Mouse (Mus musculus) testis, adult 2 months (tissue): ENCODE measurements at regions not wholly inside any gene's neighbourhood (a gene's known extent, or its start where the extent isn't known, plus 50 kb on each side); places are given as distances from the start of the nearest gene placed in this dataset.

ENCODE experiments used
- H3K27ac ChIP-seq: fragments of 200-500 bp; 2 replicates; pipeline ENCODE4 v1.5.1; 2012; ENCODE audit warnings: low read depth, low read length; ENCODE audit not compliant: control insufficient read depth, insufficient read depth
- H3K27me3 ChIP-seq: fragments of 200-500 bp; 2 replicates; pipeline ENCODE4 v1.6.1; 2012; ENCODE audit warnings: mild to moderate bottlenecking, low read length, moderate library complexity; ENCODE audit not compliant: control insufficient read depth, insufficient read depth
- H3K36me3 ChIP-seq: fragments of 200-500 bp; 2 replicates; pipeline ENCODE4 v1.6.1; 2012; ENCODE audit warnings: mild to moderate bottlenecking, low read length; ENCODE audit not compliant: control insufficient read depth, insufficient read depth
- H3K4me1 ChIP-seq: fragments of 200-500 bp; 2 replicates; pipeline ENCODE4 v1.6.1; 2012; ENCODE audit warnings: low read length; ENCODE audit not compliant: control insufficient read depth, insufficient read depth
- H3K4me3 ChIP-seq: fragments of 200-500 bp; 2 replicates; pipeline ENCODE4 v1.5.1; 2012; ENCODE audit warnings: low read depth, mild to moderate bottlenecking, low read length, moderate library complexity, mixed read lengths; ENCODE audit not compliant: control insufficient read depth
- CTCF ChIP-seq: fragments of 200-500 bp; IDR thresholded peaks from 2 replicates; pipeline ENCODE4 v1.5.1; 2012; ENCODE audit warnings: low read depth, mild to moderate bottlenecking, inconsistent platforms, low read length, moderate library complexity; ENCODE audit not compliant: control insufficient read depth, insufficient read depth, insufficient replicate concordance
- POLR2A ChIP-seq: fragments of 200-500 bp; IDR thresholded peaks from 2 replicates; pipeline ENCODE4 v1.6.1; 2012; ENCODE audit warnings: low read depth, mild to moderate bottlenecking, inconsistent platforms, low read length, moderate library complexity; ENCODE audit not compliant: control insufficient read depth

DNA sequence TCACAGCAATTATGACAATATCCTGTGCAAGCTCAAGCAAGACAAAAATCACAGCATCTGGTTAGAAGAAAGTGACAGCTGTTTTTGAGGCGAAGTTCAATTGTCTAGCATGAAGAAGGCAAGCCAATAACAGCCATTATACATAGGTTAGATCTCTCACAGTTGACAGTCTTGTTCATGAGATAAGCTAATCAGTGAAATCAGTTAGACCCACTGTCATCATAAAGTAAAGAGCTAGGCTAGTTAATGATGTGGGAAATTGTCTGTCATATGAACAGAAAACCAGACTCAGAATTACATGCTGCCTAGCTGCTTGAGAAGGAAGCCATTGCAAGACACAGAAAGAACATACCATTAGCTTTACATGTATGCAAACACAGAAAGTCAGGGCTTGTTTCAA lies 470.2 kb upstream of the 5930422O12Rik start:
- H3K27me3 ChIP-seq: no peaks in the 10 kb centered on the region
- H3K4me3 ChIP-seq: no peak overlapping the region
- TF ChIP-seq POLR2A (no peak), CTCF (no peak)
- H3K4me1 ChIP-seq: no peaks in the 10 kb centered on the region
- H3K36me3 ChIP-seq: no peaks in the 10 kb centered on the region
- no peak overlapping the region for H3K27ac ChIP-seq

DNA sequence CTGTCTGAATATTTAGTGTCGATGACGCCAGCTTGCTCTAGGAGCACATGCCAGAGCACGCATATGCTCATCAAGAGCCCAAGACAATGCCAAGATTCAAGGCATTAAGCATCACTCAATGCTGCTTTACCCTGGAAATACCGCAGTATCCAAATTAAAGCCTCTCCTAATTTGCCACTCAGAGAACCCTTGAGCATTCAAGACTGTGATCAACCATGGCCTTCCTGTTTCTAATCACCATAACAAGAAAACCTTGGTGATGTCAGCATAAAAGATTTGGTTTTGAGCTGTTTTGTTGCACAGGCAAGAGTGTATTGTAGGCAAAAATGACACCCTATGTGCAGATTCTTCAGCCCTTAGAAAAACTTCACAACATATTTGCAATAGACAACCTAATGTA lies 469.7 kb upstream of the 5930422O12Rik start:
- H3K36me3 ChIP-seq: no peaks in the 10 kb centered on the region
- no peaks in the 10 kb centered on the region for H3K27me3 ChIP-seq
- no peak overlapping the region for H3K4me3 ChIP-seq
- no peak for TF ChIP-seq CTCF
- TF ChIP-seq POLR2A: no peak
- no peaks in the 10 kb centered on the region for H3K4me1 ChIP-seq
- H3K27ac ChIP-seq: no peak overlapping the region

DNA sequence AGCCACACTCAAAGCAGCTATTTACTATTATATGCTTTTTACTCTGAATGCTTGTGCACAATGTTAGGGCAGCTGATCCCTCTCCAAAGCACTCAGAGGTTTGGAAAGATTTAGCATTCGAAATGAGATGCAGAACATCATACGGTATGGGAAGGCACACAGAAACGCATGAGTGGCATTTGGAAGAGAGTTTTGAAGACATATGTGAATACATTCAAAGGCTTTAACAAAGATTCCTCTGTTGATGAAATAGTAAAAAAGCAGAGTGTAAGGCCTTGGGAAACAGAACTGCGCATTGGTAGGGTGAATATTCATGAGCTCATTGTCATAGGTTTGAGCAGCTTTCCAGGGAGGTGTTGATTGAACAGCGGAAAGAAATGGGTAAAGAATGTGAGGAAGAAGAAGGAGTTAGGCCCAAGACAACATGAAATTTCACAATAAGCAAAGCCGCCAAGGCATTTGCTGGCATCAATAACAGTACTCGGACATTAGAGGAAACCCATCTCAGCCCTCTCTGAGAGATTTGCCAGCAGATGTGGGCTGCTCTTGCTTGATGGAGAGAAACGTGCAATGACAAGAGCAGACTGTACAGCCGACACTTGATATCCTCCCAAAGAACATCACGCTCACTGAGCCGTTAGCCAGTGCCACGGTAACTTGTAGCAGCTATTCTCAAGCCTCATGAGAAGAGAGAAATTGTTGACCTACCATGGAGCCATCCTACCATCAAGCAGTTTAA lies 469.0 kb upstream of the 5930422O12Rik start:
- no peak overlapping the region for H3K27ac ChIP-seq
- TF ChIP-seq CTCF (no peak), POLR2A (no peak)
- no peaks in the 10 kb centered on the region for H3K27me3 ChIP-seq
- no peak overlapping the region for H3K4me3 ChIP-seq
- H3K36me3 ChIP-seq: no peaks in the 10 kb centered on the region
- H3K4me1 ChIP-seq: no peaks in the 10 kb centered on the region

DNA sequence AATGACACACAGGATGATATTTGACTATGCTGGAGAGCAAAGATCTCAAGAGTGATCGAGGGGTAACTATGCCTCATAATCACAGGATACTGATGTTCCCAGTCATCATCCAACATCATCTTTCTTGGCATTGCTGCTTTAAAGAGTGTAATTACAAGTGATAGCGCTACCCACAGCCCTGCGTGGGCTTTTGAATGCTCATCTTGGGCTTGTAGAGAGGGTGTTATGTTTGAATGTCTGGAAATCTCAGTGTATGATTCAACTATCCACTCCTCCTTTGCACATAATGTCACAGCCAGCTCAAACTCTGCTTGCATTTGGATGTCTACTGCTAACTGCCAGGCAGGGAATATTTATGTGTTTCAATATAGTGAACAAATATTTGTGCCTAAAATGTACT lies 438.3 kb upstream of the 5930422O12Rik start:
- no peak overlapping the region for H3K4me3 ChIP-seq
- TF ChIP-seq CTCF (no peak), POLR2A (no peak)
- no peaks in the 10 kb centered on the region for H3K27me3 ChIP-seq
- H3K27ac ChIP-seq: no peak overlapping the region
- H3K36me3 ChIP-seq: no peaks in the 10 kb centered on the region
- H3K4me1 ChIP-seq: no peaks in the 10 kb centered on the region

DNA sequence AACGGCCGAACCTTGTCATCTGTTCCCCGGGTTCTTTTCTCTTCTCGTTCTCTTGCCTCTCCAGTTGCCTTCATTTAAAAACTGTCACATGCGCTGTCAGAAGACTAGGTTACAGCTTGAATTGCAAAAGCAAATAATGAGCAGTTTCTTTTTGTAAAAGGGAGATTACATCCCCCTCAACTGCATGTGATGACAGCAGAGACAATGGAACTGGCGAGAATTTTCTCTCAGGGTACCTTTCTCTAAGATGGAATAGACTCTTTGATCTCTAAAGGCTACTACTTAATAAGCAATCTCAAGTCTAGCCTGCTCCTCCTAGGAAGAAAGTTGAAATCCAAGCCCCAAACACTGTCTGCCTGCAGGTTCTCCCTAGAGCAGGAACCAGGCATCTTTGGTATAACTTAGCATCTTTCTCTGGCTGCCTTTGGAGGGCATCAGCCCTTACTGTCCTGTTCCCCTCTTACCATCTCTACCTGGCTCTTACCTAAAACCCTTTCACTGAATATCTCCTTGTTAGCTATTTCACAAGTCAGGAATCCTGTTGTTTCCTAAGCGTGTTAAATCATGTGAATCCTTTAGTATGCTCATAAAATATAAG lies 424.4 kb upstream of the 5930422O12Rik start:
- Histone ChIP-seq H3K4me1 (no peaks in the 10 kb centered on the region), H3K4me3 (no peak overlapping the region), H3K27me3 (no peaks in the 10 kb centered on the region), H3K27ac (no peak overlapping the region), H3K36me3 (no peaks in the 10 kb centered on the region)
- TF ChIP-seq POLR2A (no peak), CTCF (no peak)

DNA sequence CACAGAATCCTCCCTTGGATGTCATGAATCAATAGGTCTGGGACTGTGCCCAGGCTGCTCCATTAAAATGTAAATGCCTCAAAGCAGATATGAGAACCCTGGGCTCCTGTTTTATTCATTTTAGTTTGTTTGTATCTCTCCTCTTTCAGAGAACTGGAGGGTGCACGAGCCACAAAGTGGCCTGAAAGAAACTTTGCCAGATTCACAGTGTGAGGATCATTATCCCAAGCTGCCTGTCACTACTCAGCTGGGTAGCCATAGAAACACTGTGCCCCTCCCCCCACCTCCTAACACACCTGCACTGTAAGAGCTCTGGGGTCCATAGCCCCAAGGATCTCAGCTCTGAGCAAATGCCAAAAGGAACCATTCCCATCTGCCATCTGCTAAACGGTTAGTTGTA lies 423.9 kb upstream of the 5930422O12Rik start:
- TF ChIP-seq POLR2A: no peak
- no peak for TF ChIP-seq CTCF
- Histone ChIP-seq H3K4me1 (no peaks in the 10 kb centered on the region), H3K36me3 (no peaks in the 10 kb centered on the region), H3K27ac (no peak overlapping the region), H3K27me3 (no peaks in the 10 kb centered on the region), H3K4me3 (no peak overlapping the region)

DNA sequence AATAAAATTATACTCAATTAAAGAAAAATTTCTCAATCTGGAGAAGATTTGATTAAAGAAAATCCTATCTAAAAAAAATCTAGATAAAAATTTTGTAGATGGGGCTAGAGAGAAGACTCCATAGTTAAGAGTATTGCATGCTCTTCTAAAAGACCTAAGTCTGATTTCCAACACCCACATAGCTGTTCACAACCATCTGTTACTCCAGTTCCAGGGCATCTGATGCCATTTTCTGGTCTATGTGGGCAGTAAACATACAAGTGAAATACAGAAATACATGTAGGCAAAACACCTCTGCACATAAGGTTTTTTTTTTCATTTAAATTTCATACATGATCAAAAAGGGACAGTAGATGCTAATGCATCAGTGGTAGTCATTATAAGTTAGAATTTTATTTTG lies 418.4 kb upstream of the 5930422O12Rik start:
- Histone ChIP-seq H3K27me3 (no peaks in the 10 kb centered on the region), H3K36me3 (no peaks in the 10 kb centered on the region), H3K4me3 (no peak overlapping the region), H3K27ac (no peak overlapping the region), H3K4me1 (no peaks in the 10 kb centered on the region)
- TF ChIP-seq POLR2A (no peak), CTCF (no peak)
